Mouse (Mus musculus) bone marrow macrophage, adult 2 months (primary cell): Measurements from ENCODE around the gene Stam2. TPM values are rescaled to one million over a fixed set of nuclear protein-coding genes. Genes with fewer than 3 reads are reported as not detected.

Source experiments
- H3K27ac ChIP-seq: 2 replicates; pipeline ENCODE4 v1.5.1; 2012; ENCODE audit warnings: low read depth, low read length; ENCODE audit not compliant: insufficient read depth
- H3K4me1 ChIP-seq: 2 replicates; pipeline ENCODE4 v1.6.1; 2012; ENCODE audit warnings: low read length; ENCODE audit not compliant: control insufficient read depth, insufficient read depth
- H3K4me3 ChIP-seq: 2 replicates; pipeline ENCODE4 v1.5.1; 2012; ENCODE audit warnings: mild to moderate bottlenecking, low read length, moderate library complexity; ENCODE audit not compliant: insufficient read depth
- CTCF ChIP-seq: IDR thresholded peaks from 2 replicates; pipeline ENCODE4 v1.5.1; 2012; ENCODE audit warnings: low read depth, mild to moderate bottlenecking, low read length, moderate library complexity
- POLR2A ChIP-seq: IDR thresholded peaks from 2 replicates; pipeline ENCODE4 v1.6.1; 2012; ENCODE audit warnings: mild to moderate bottlenecking, low read depth, low read length, borderline replicate concordance
- polyA plus RNA-seq: library from polyadenylated mRNA; stranded (reverse); fragments of >200 nt; gene quantifications from 2 replicates; pipeline ENCODE4 v1.2.4, GENCODE M21; 2012; ENCODE audit not compliant: missing spikeins, insufficient read depth, insufficient read length

Gene Stam2
- polyA plus RNA-seq, 1 experiment = 22.5 TPM

GRCm38 (mm10) chr2:52674886-52675277 is 67.2 kb downstream of the Stam2 start:
- H3K27ac ChIP-seq = no peak overlapping the region
- peaks cover 3% of the 10 kb centered on the region; the same call in 1 of the 2 replicates for H3K4me1 ChIP-seq
- H3K4me3 ChIP-seq = peak overlapping the region; percentile 46; the same call in 1 of the 2 replicates
- TF ChIP-seq POLR2A (no peak), CTCF (no peak)

GRCm38 (mm10) chr2:52673172-52673571 is 68.9 kb downstream of the Stam2 start:
- Histone ChIP-seq H3K4me3 (no peak overlapping the region), H3K4me1 (peaks cover 3% of the 10 kb centered on the region; the same call in 1 of the 2 replicates), H3K27ac (no peak overlapping the region)
- TF ChIP-seq POLR2A (no peak), CTCF (no peak)

- H3K4me1 ChIP-seq = peaks cover 3% of the 10 kb centered on the region; the same call in 1 of the 2 replicates
- no peak overlapping the region for H3K27ac ChIP-seq
- TF ChIP-seq POLR2A = no peak
- TF ChIP-seq CTCF = no peak
- no peak overlapping the region for H3K4me3 ChIP-seq
Measured at GRCm38 (mm10) chr2:52670733-52671132, 71.3 kb downstream of the Stam2 start.

GRCm38 (mm10) chr2:52668480-52668879 is 73.6 kb downstream of the Stam2 start:
- Histone ChIP-seq H3K27ac (no peak overlapping the region), H3K4me3 (no peak overlapping the region), H3K4me1 (peaks cover 2% of the 10 kb centered on the region; the same call in 1 of the 2 replicates)
- TF ChIP-seq POLR2A = no peak
- no peak for TF ChIP-seq CTCF

- Histone ChIP-seq H3K4me3 (no peak overlapping the region), H3K27ac (no peak overlapping the region), H3K4me1 (no peaks in the 10 kb centered on the region)
- TF ChIP-seq CTCF (no peak), POLR2A (no peak)
Measured at GRCm38 (mm10) chr2:52656722-52657121, 85.4 kb downstream of the Stam2 start.

- Histone ChIP-seq H3K4me3 (no peak overlapping the region), H3K4me1 (no peaks in the 10 kb centered on the region), H3K27ac (no peak overlapping the region)
- TF ChIP-seq CTCF = no peak
- no peak for TF ChIP-seq POLR2A
Measured at GRCm38 (mm10) chr2:52654541-52654940, 87.5 kb downstream of the Stam2 start.

- no peak for TF ChIP-seq CTCF
- TF ChIP-seq POLR2A = no peak
- Histone ChIP-seq H3K27ac (no peak overlapping the region), H3K4me3 (no peak overlapping the region), H3K4me1 (peaks cover 3% of the 10 kb centered on the region)
Measured at GRCm38 (mm10) chr2:52651547-52651946, 90.5 kb downstream of the Stam2 start.

GRCm38 (mm10) chr2:52647255-52647998 is 94.7 kb downstream of the Stam2 start:
- TF ChIP-seq POLR2A = no peak
- no peak for TF ChIP-seq CTCF
- no peak overlapping the region for H3K27ac ChIP-seq
- H3K4me3 ChIP-seq = no peak overlapping the region
- H3K4me1 ChIP-seq = peaks cover 3% of the 10 kb centered on the region

GRCm38 (mm10) chr2:52643657-52644056 is 98.4 kb downstream of the Stam2 start:
- no peak overlapping the region for H3K4me3 ChIP-seq
- peaks cover 3% of the 10 kb centered on the region for H3K4me1 ChIP-seq
- H3K27ac ChIP-seq = no peak overlapping the region
- TF ChIP-seq POLR2A = no peak
- TF ChIP-seq CTCF = no peak

Other genes with a start within 250 kb of the Stam2 start
- gene Cacnb4, start 65.5 kb downstream of the Stam2 start, polyA plus RNA-seq = 0.07 TPM in 1 of 2 replicates, not detected in the other
- 4.7 and 5.7 TPM in 2 replicates for gene Fmnl2, start 115.6 kb upstream of the Stam2 start, polyA plus RNA-seq